Mouse (Mus musculus) heart, adult 11 months (tissue): Measurements from ENCODE around the gene Rab3gap2.

Experiments
- DNase-seq: peaks from one replicate; pipeline ENCODE4 v3.0.0; 2022

The Rab3gap2 gene

GRCm38 (mm10) chr1:185283247-185283646 is 79.3 kb downstream of the Rab3gap2 start:
- no peak for DNase-seq

- peak; percentile 94 for DNase-seq
Measured at GRCm38 (mm10) chr1:185284740-185285139, 80.8 kb downstream of the Rab3gap2 start.

GRCm38 (mm10) chr1:185285171-185285570 is 81.3 kb downstream of the Rab3gap2 start:
- DNase-seq, result peak; percentile 93

GRCm38 (mm10) chr1:185287066-185287465 is 83.1 kb downstream of the Rab3gap2 start:
- DNase-seq, result peak; percentile 85

- DNase-seq, result peak; percentile 89
Measured at GRCm38 (mm10) chr1:185289231-185289630, 85.3 kb downstream of the Rab3gap2 start.

- DNase-seq, result peak; percentile 86
Measured at GRCm38 (mm10) chr1:185291336-185291735, 87.4 kb downstream of the Rab3gap2 start.

- peak; percentile 83 for DNase-seq
Measured at GRCm38 (mm10) chr1:185292646-185293360, 88.9 kb downstream of the Rab3gap2 start.

GRCm38 (mm10) chr1:185296850-185297249 is 92.9 kb downstream of the Rab3gap2 start:
- DNase-seq, result peak; percentile 72

- peak; percentile 92 for DNase-seq
Measured at GRCm38 (mm10) chr1:185298496-185298895, 94.6 kb downstream of the Rab3gap2 start.

GRCm38 (mm10) chr1:185302816-185303215 is 98.9 kb downstream of the Rab3gap2 start:
- DNase-seq, result peak; percentile 71

- peak; percentile 79 for DNase-seq
Measured at GRCm38 (mm10) chr1:185306836-185307235, 102.9 kb downstream of the Rab3gap2 start.

GRCm38 (mm10) chr1:185307645-185308044 is 103.7 kb downstream of the Rab3gap2 start:
- no peak for DNase-seq

GRCm38 (mm10) chr1:185308334-185308733 is 104.4 kb downstream of the Rab3gap2 start:
- DNase-seq, result no peak

- DNase-seq, result peak; percentile 96
Measured at GRCm38 (mm10) chr1:185308908-185309307, 105.0 kb downstream of the Rab3gap2 start.

- DNase-seq, result peak; percentile 92
Measured at GRCm38 (mm10) chr1:185311949-185312348, 108.0 kb downstream of the Rab3gap2 start.

GRCm38 (mm10) chr1:185314546-185314945 is 110.6 kb downstream of the Rab3gap2 start:
- DNase-seq, result peak; percentile 71

- peak; percentile 59 for DNase-seq
Measured at GRCm38 (mm10) chr1:185315846-185316568, 112.1 kb downstream of the Rab3gap2 start.

GRCm38 (mm10) chr1:185327754-185328345 is 123.9 kb downstream of the Rab3gap2 start:
- DNase-seq, result peak; percentile 17

- DNase-seq, result peak; percentile 99
Measured at GRCm38 (mm10) chr1:185328721-185329610, 125.0 kb downstream of the Rab3gap2 start, which contains the start of gene Iars2. TSS of gene Iars2 (minus strand) at chr1:185329396.

- peak; percentile 83 for DNase-seq
Measured at GRCm38 (mm10) chr1:185329851-185330250, 125.9 kb downstream of the Rab3gap2 start.

- no peak for DNase-seq
Measured at GRCm38 (mm10) chr1:185331364-185331763, 127.4 kb downstream of the Rab3gap2 start.

GRCm38 (mm10) chr1:185331983-185332430 is 128.1 kb downstream of the Rab3gap2 start, which contains the start of gene Bpnt1:
TSS of gene Bpnt1 (plus strand) at chr1:185332149.
- DNase-seq, result peak; percentile 100
